Mouse (Mus musculus): Measurements from ENCODE around the gene Serpinb12. TPM values are rescaled to one million over a fixed set of nuclear protein-coding genes. Genes with fewer than 3 reads are reported as not detected.

Serpinb12 gene
- polyA plus RNA-seq (2017; shearing (Covaris generic)), result not detected

GRCm38 (mm10) chr1:106934265-106934664 lies at the start of gene Serpinb12:
Serpinb12 (plus strand) TSS chr1:106934449.

DNA sequence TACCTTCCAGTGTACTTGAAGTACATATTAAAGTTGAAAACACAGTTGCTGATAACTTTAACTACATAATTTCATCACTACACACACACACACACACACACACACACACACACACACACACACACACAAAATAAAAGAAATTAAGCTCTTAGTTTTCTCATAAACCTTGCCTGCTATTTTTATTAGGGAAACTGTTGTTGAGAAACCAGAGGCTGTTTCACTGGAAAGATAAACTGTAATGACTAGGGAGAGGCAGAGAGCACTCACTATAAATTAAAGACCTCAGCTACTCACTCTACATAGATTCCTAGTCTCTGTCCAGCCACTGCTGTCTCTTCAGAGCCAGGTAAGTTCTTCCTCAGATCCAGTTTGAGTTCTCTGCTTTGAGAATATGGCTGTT lies 46.4 kb downstream of the Serpinb12 start, which contains the start of gene Serpinb13:
Gene Serpinb13 (plus strand): TSS at position 301 of the 400 bp plus-strand sequence.

Other genes with a start within 250 kb of the Serpinb12 start
- gene Bcl2, start 220.2 kb upstream of the Serpinb12 start, polyA plus RNA-seq (2017; shearing (Covaris generic)), result 170 TPM
- 14.5 TPM for gene Kdsr, start 174.7 kb upstream of the Serpinb12 start, polyA plus RNA-seq (2017; shearing (Covaris generic))
- gene Vps4b, start 137.7 kb upstream of the Serpinb12 start, polyA plus RNA-seq (2017; shearing (Covaris generic)), result 102 TPM
- gene Serpinb5, start 73.3 kb upstream of the Serpinb12 start, polyA plus RNA-seq (2017; shearing (Covaris generic)), result not detected
- gene Serpinb13, start 46.5 kb downstream of the Serpinb12 start, polyA plus RNA-seq (2017; shearing (Covaris generic)), result not detected
- gene Serpinb3a, start 117.9 kb downstream of the Serpinb12 start, polyA plus RNA-seq (2017; shearing (Covaris generic)), result 0.55 TPM
- not detected for gene Serpinb3d, start 149.1 kb downstream of the Serpinb12 start, polyA plus RNA-seq (2017; shearing (Covaris generic))